Mouse (Mus musculus): ENCODE results near the gene Hhipl2. TPM values are rescaled to one million over a fixed set of nuclear protein-coding genes. Genes with fewer than 3 reads are reported as not detected.
"Not testable (repeated sequence)": the region's sequence is repeated elsewhere in the genome, so short reads cannot be mapped to it uniquely, and the experiment has no call there.

Gene Hhipl2
- polyA plus RNA-seq, 1 experiment, result 8.6 TPM

- H3K36me3 ChIP-seq (ENCODE audit: control insufficient read depth, insufficient read depth, low read length), result no peaks in the 10 kb centered on the region
- H3K4me1 ChIP-seq (ENCODE audit: control insufficient read depth, insufficient read depth, low read length), result peaks cover 2% of the 10 kb centered on the region; the same call in 1 of the 2 replicates
- TF ChIP-seq POLR2A (IDR thresholded peaks at IDR 0.05; ENCODE audit: control insufficient read depth, low read depth, low read length), result no peak
- H3K27me3 ChIP-seq (ENCODE audit: control insufficient read depth, insufficient read depth, low read length), result no peaks in the 10 kb centered on the region
- no peak overlapping the region for H3K4me3 ChIP-seq (ENCODE audit: control insufficient read depth, low read depth, low read length)
- no peak overlapping the region for H3K27ac ChIP-seq (ENCODE audit: control insufficient read depth, insufficient read depth, low read depth, low read length)
Observed at GRCm38 (mm10) chr1:183381816-183382215, 36.2 kb upstream of the Hhipl2 start.

- no peak overlapping the region for H3K27ac ChIP-seq (ENCODE audit: control insufficient read depth, insufficient read depth, low read depth, low read length)
- H3K4me1 ChIP-seq (ENCODE audit: control insufficient read depth, insufficient read depth, low read length), result no peaks in the 10 kb centered on the region
- H3K4me3 ChIP-seq (ENCODE audit: control insufficient read depth, low read depth, low read length), result no peak overlapping the region
- no peaks in the 10 kb centered on the region for H3K27me3 ChIP-seq (ENCODE audit: control insufficient read depth, insufficient read depth, low read length)
- TF ChIP-seq CTCF (IDR thresholded peaks at IDR 0.05; ENCODE audit: control insufficient read depth, insufficient read depth, insufficient replicate concordance, low read depth, low read length) (no peak), POLR2A (IDR thresholded peaks at IDR 0.05; ENCODE audit: control insufficient read depth, low read depth, low read length) (no peak)
- H3K36me3 ChIP-seq (ENCODE audit: control insufficient read depth, insufficient read depth, low read length), result no peaks in the 10 kb centered on the region
Observed at GRCm38 (mm10) chr1:183382621-183383020, 35.4 kb upstream of the Hhipl2 start.

DNA sequence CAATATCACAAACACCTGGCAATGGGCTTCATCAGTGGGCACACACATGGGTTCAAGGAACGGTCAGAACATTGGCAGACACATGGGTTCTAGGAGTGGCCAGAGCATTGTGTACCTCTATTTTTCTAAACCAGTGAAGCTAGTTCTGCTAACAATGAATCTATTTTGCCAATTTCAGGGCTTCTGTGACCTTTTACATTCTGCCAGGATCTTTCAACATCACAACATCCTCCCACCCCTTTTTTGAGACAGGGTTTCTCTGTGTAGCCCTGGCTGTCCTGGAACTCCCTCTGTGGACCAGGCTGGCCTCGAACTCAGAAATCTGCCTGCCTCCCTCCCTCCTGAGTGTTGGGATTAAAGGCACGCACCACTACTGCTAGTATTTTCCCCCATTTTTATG, 30.6 kb upstream of the Hhipl2 start:
- not testable (repeated sequence) for H3K27me3 ChIP-seq (ENCODE audit: control insufficient read depth, insufficient read depth, low read length); H3K4me3 ChIP-seq (ENCODE audit: control insufficient read depth, low read depth, low read length); H3K36me3 ChIP-seq (ENCODE audit: control insufficient read depth, insufficient read depth, low read length); H3K4me1 ChIP-seq (ENCODE audit: control insufficient read depth, insufficient read depth, low read length); H3K27ac ChIP-seq (ENCODE audit: control insufficient read depth, insufficient read depth, low read depth, low read length)

DNA sequence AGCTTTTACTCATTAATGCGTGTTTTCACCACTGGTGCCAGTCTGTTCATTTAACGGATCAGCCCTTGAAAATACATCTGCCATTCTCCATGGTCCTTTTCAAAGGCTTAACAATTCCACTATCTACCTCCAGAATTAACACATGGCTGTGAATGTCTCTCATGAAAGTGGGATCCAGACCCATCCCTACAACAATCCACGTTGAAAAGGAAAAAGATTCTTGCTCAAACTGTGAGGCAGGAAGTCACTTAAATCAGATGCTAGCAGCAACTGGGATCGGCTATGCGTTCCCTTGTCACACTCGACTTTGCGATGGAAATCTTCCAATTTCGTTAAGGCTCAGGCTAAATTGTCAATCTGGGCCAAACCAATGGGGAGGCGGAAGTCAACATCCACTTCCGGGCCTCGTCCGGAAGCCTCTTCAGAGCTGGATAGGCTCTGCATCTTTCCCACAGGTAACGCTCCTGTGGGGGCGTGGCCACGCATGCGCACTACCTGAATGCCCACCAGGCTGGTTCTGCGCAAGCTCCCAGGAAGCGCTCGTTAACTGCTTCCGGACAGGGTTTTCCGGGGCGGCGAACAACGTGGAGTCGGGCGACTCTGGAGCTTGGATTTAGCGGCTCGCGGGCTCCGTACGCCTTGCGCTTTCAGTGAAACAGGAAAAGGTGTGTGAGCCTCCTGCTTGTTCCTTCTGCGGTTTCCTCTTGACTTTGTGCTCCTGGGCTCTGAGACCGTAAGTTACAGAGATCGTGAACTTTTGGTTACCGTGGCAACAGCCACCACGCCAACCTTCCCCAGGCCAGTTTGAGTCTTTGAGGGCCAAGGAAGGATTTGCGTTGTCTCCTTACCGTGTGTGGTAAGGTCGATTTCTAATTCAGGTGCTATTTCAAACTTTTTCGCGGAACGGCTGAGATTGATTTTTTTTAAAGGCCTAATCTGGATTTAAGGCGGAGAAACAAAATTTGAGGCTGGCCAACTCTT, 29.3 kb upstream of the Hhipl2 start, which contains the start of gene Taf1a:
Gene Taf1a (plus strand): TSS at position 556 of the 981 bp plus-strand sequence.
- TF ChIP-seq CTCF (IDR thresholded peaks at IDR 0.05; ENCODE audit: control insufficient read depth, insufficient read depth, insufficient replicate concordance, low read depth, low read length) (no peak), POLR2A (IDR thresholded peaks at IDR 0.05; ENCODE audit: control insufficient read depth, low read depth, low read length) (peak; percentile 90)

DNA sequence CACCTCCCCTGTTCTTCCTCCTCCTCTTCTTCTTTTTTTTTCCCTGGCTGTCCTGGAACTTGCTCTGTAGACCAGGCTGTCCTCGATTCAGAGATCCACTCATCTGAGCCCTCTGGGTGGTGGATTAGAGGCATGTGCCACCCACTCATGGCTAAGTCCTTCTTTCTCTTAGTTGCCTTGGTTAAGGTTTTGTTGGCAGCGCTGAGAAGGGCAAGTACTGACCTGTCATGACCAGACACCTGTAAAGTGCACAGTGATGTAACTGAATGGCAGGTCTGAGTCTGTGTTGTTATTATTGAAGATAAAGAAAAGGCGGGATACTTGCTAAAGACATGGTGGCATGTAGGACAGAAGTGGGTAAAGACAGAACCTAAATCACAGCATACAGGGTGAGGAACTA, 14.6 kb upstream of the Hhipl2 start:
- Histone ChIP-seq H3K27ac (ENCODE audit: control insufficient read depth, insufficient read depth, low read depth, low read length) (no peak overlapping the region), H3K36me3 (ENCODE audit: control insufficient read depth, insufficient read depth, low read length) (peaks cover 4% of the 10 kb centered on the region), H3K4me1 (ENCODE audit: control insufficient read depth, insufficient read depth, low read length) (no peaks in the 10 kb centered on the region), H3K27me3 (ENCODE audit: control insufficient read depth, insufficient read depth, low read length) (no peaks in the 10 kb centered on the region), H3K4me3 (ENCODE audit: control insufficient read depth, low read depth, low read length) (no peak overlapping the region)
- TF ChIP-seq POLR2A (IDR thresholded peaks at IDR 0.05; ENCODE audit: control insufficient read depth, low read depth, low read length), result no peak
- no peak for TF ChIP-seq CTCF (IDR thresholded peaks at IDR 0.05; ENCODE audit: control insufficient read depth, insufficient read depth, insufficient replicate concordance, low read depth, low read length)

More for the DNA sequence above, 29.3 kb upstream of the Hhipl2 start, which contains the start of gene Taf1a:
- Histone ChIP-seq H3K27ac (ENCODE audit: control insufficient read depth, insufficient read depth, low read depth, low read length) (peak within 1 kb of the TSS; percentile 91), H3K4me1 (ENCODE audit: control insufficient read depth, insufficient read depth, low read length) (peaks cover 4% of the 10 kb centered on the region), H3K27me3 (ENCODE audit: control insufficient read depth, insufficient read depth, low read length) (no peaks in the 10 kb centered on the region), H3K4me3 (ENCODE audit: control insufficient read depth, low read depth, low read length) (peak within 1 kb of the TSS; percentile 98), H3K36me3 (ENCODE audit: control insufficient read depth, insufficient read depth, low read length) (peaks cover 2% of the 10 kb centered on the region)

DNA sequence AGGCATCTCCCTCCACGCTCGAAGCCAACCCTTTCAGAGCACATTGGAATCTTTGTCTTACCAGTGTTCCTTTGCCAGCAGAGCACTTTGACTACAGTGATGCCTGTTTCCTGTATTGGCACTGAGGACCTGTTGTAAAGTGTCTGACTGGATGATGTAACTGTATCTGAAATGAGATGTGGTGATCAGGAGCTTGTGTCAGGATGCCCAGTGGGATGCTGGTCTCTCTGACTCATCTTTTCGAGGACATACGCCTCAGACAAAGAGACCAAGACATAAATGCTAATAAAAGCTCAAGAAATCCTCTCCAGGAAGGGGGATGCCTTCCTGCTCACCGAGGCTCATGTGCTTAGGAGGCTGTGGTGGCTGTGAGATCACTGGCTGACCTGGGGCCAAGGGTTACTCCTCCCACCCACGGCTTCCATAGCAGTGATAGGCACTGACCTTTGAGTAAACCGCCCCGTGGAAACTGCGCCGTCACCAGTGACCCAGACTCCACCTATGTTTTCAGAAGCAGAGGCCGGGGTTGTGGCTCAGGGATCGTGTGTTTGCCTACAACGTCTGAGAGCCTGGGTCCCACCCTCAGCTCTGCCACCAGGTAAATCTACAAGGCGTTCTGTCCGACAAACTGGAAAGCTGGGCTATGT, 3.8 kb upstream of the Hhipl2 start:
- H3K4me1 ChIP-seq (ENCODE audit: control insufficient read depth, insufficient read depth, low read length), result peaks cover 9% of the 10 kb centered on the region
- TF ChIP-seq POLR2A (IDR thresholded peaks at IDR 0.05; ENCODE audit: control insufficient read depth, low read depth, low read length) (no peak), CTCF (IDR thresholded peaks at IDR 0.05; ENCODE audit: control insufficient read depth, insufficient read depth, insufficient replicate concordance, low read depth, low read length) (no peak)
- no peaks in the 10 kb centered on the region for H3K27me3 ChIP-seq (ENCODE audit: control insufficient read depth, insufficient read depth, low read length)
- peaks cover 3% of the 10 kb centered on the region; the same call in 1 of the 2 replicates for H3K36me3 ChIP-seq (ENCODE audit: control insufficient read depth, insufficient read depth, low read length)
- no peak overlapping the region for H3K27ac ChIP-seq (ENCODE audit: control insufficient read depth, insufficient read depth, low read depth, low read length)
- no peak overlapping the region for H3K4me3 ChIP-seq (ENCODE audit: control insufficient read depth, low read depth, low read length)

DNA sequence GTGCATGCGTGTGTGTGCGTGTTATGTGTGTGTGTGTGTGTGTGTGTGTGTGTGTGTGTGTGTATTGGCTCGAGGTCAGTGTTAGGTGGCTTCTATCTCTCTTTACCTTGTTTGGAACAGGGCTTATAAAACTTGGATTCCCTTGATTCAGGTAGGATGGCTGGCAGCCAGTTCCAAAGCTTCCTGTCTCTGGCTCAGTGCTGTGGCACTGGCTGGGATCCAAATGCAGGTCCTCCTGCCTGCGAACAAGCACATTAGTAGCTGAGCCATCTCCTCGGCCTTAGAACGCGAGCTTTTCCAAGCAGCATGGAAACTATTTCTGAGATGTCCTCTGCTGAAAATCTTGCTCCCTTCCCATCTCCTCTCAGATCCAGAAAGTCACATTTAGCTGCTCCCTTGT, 1.7 kb downstream of the Hhipl2 start:
- Histone ChIP-seq H3K36me3 (ENCODE audit: control insufficient read depth, insufficient read depth, low read length) (no peaks in the 10 kb centered on the region), H3K27ac (ENCODE audit: control insufficient read depth, insufficient read depth, low read depth, low read length) (no peak overlapping the region), H3K27me3 (ENCODE audit: control insufficient read depth, insufficient read depth, low read length) (no peaks in the 10 kb centered on the region), H3K4me3 (ENCODE audit: control insufficient read depth, low read depth, low read length) (peak overlapping the region; percentile 71), H3K4me1 (ENCODE audit: control insufficient read depth, insufficient read depth, low read length) (peaks cover 12% of the 10 kb centered on the region)
- TF ChIP-seq CTCF (IDR thresholded peaks at IDR 0.05; ENCODE audit: control insufficient read depth, insufficient read depth, insufficient replicate concordance, low read depth, low read length) (no peak), POLR2A (IDR thresholded peaks at IDR 0.05; ENCODE audit: control insufficient read depth, low read depth, low read length) (no peak)

Data from testis, adult 2 months (tissue).